Mouse (Mus musculus) C2C12 (cell line): ENCODE measurements around the gene Trmt2b.

ENCODE experiments used
- CEBPB ChIP-seq: IDR thresholded peaks from one replicate; pipeline ENCODE4 v1.6.1; 2011; ENCODE audit warnings: low read depth, mild to moderate bottlenecking, control low read depth, moderate library complexity
- CTCF ChIP-seq: IDR thresholded peaks from one replicate; pipeline ENCODE4 v1.5.1; 2011; ENCODE audit not compliant: control insufficient read depth, insufficient read depth, insufficient read length
- FOSL1 ChIP-seq: IDR thresholded peaks from one replicate; pipeline ENCODE4 v1.8.0; 2011; ENCODE audit warnings: mild to moderate bottlenecking, low read length; ENCODE audit not compliant: poor library complexity, insufficient read depth, severe bottlenecking
- MYOD1 ChIP-seq: IDR thresholded peaks from one replicate; pipeline ENCODE4 v1.6.1; 2011; ENCODE audit warnings: low read depth; ENCODE audit not compliant: control insufficient read depth, insufficient read length
- MYOG ChIP-seq: IDR thresholded peaks from one replicate; pipeline ENCODE4 v1.6.1; 2011; ENCODE audit not compliant: control insufficient read depth, insufficient read length; ENCODE audit errors: extremely low read depth

- TF ChIP-seq MYOG (no peak), CTCF (no peak), MYOD1 (no peak), FOSL1 (no peak), CEBPB (no peak)
Measured at GRCm38 (mm10) chrX:134319153-134319932, 42.6 kb upstream of the Trmt2b start.
